Mouse (Mus musculus): ENCODE results near the gene Mon2. TPM values are rescaled to one million over a fixed set of nuclear protein-coding genes. Genes with fewer than 3 reads are reported as not detected.

Gene Mon2
- total and polyA plus RNA-seq, 3 experiments = 33.8 to 38.6 TPM; not detected in 1

DNA sequence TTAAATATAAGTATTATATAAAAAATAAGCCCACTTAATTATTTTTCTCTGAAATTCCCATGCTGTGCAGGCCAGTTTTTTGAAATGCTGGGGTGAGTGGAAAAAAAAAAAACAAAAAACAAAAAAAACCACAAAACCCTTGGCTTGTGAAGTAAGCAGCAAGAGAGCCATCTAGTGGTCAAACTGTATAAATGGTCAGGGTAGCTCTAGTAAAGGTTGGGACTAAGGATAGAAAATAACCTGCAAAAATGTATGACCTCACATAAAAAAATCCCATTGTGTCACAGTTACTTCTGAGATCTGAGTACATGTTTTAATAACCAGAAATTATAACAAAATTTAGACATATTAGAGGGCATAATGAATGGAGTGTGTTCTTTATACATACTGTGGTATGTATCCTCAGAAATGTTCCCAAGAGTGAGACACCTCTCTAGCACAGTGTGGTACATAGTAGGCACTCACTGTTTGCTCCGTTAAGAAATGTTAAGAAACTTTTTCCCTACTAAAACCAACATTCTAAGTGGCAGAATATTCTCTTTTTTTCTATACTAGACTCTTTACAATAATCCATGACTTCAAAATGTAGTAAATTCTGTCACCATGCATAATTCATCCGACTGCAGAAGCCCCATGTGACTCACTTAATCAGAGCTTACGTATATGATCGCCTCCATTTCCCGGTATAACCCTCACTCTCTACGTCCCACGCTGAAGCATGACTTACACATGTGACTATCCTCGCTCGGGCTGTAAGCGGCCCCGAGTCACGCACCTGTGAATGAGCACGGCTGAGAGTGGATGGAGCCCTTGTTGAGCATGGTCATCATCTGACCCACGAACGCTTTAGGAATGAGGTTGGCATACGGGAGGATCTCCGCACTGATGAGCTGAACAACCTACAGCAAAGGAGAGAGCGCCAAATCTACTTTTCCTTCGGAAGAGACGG, 70.8 kb downstream of the Mon2 start:
- Histone ChIP-seq H3K36me3 (ENCODE audit: control insufficient read depth in 1 of 2, insufficient read depth in 2 of 2, low read length in 2 of 2) (peaks cover 1 to 12% of the 10 kb centered on the region in 2 experiments; a peak in 3 of 4 replicates), H3K79me2 (ENCODE audit: control insufficient read depth, insufficient read depth, low read length, poor library complexity) (no peaks in the 10 kb centered on the region), H3K9me3 (replicated peaks; ENCODE audit: insufficient read depth, low read length) (no peaks in the 10 kb centered on the region), H3K27me3 (ENCODE audit: control insufficient read depth in 1 of 2, insufficient read depth in 2 of 2, low read length in 2 of 2) (no peaks in the 10 kb centered on the region), H3K4me3 (ENCODE audit: control insufficient read depth in 1 of 2, insufficient read depth in 1 of 2, low read depth in 2 of 2, low read length in 2 of 2) (no peak overlapping the region), H3K27ac (ENCODE audit: control insufficient read depth, low read depth, low read length) (no peak overlapping the region), H3K4me1 (ENCODE audit: control insufficient read depth in 1 of 2, insufficient read depth in 2 of 2, low read length in 2 of 2) (peaks cover 0 to 6% of the 10 kb centered on the region in 2 experiments; a peak in 1 of 4 replicates), H3K9ac (ENCODE audit: control insufficient read depth, low read depth, low read length, poor library complexity, severe bottlenecking) (no peak overlapping the region)
- DNase-seq (ENCODE audit: low read depth, low spot score) = peak; percentile 78
- TF ChIP-seq MEF2A (IDR thresholded peaks at IDR 0.05; ENCODE audit: extremely low read depth, insufficient replicate concordance, low read depth, low read length, poor library complexity, severe bottlenecking) (no peak), NRF1 (IDR thresholded peaks at IDR 0.05; ENCODE audit: insufficient read depth, low read depth, low read length, poor library complexity, severe bottlenecking) (no peak), MAZ (IDR thresholded peaks at IDR 0.05; ENCODE audit: low read depth, low read length) (no peak), RAD21 (IDR thresholded peaks at IDR 0.05; ENCODE audit: low read depth, low read length) (peak; percentile 82), KAT2A (conservative IDR thresholded peaks at IDR 0.05; ENCODE audit: low read depth, low read length) (no peak), UBTF (IDR thresholded peaks at IDR 0.05; ENCODE audit: borderline replicate concordance, insufficient read depth, low read depth, low read length) (no peak), MYB (IDR thresholded peaks at IDR 0.05; ENCODE audit: low read depth, low read length) (no peak), CHD2 (IDR thresholded peaks at IDR 0.05; ENCODE audit: low read length) (no peak), ZNF384 (IDR thresholded peaks at IDR 0.05; ENCODE audit: low read depth, low read length) (peak; percentile 98), MAFK (IDR thresholded peaks at IDR 0.05; ENCODE audit: borderline replicate concordance, low read depth, low read length) (no peak), EP300 (IDR thresholded peaks at IDR 0.05; ENCODE audit: low read depth in 1 of 2, low read length in 2 of 2) (0 out of 4 replicates have a peak, but pooled peaks of 1 of the 2 experiments have one; percentile 19), TAL1 (IDR thresholded peaks at IDR 0.05; ENCODE audit: low read length) (no peak), POLR2A (IDR thresholded peaks at IDR 0.05; ENCODE audit: control insufficient read depth in 1 of 2, insufficient read depth in 1 of 2, low read depth in 1 of 2, low read length in 2 of 2, poor library complexity in 1 of 2) (no peak), SIN3A (IDR thresholded peaks at IDR 0.05; ENCODE audit: low read length) (peak; percentile 70), GATA1 (IDR thresholded peaks at IDR 0.05; ENCODE audit: low read depth, low read length) (no peak), NELFE (IDR thresholded peaks at IDR 0.05; ENCODE audit: low read depth, low read length) (no peak), TBP (IDR thresholded peaks at IDR 0.05; ENCODE audit: low read depth, low read length) (no peak), JUND (IDR thresholded peaks at IDR 0.05; ENCODE audit: low read depth, low read length) (0 out of 2 replicates have a peak, but pooled peaks have one; percentile 55), MXI1 (IDR thresholded peaks at IDR 0.05; ENCODE audit: low read depth, low read length) (no peak), USF1 (IDR thresholded peaks at IDR 0.05; ENCODE audit: low read depth, low read length) (no peak), MYC (IDR thresholded peaks at IDR 0.05; ENCODE audit: low read depth, low read length) (0 out of 2 replicates have a peak, but pooled peaks have one; percentile 56), TCF12 (IDR thresholded peaks at IDR 0.05; ENCODE audit: low read depth, low read length) (no peak), HCFC1 (IDR thresholded peaks at IDR 0.05; ENCODE audit: low read depth, low read length) (no peak), MAX (IDR thresholded peaks at IDR 0.05; ENCODE audit: low read length) (no peak), CHD1 (IDR thresholded peaks at IDR 0.05; ENCODE audit: low read depth, low read length) (no peak), CTCF (IDR thresholded peaks at IDR 0.05 in 2 of 3, conservative IDR thresholded peaks at IDR 0.05 in 1 of 3; ENCODE audit: control insufficient read depth in 1 of 3, insufficient read depth in 1 of 3, low read depth in 2 of 3, low read length in 3 of 3, poor library complexity in 1 of 3, severe bottlenecking in 1 of 3) (peak; percentile 8 to 93 (median 64); a peak in 4 of 6 replicates), BHLHE40 (IDR thresholded peaks at IDR 0.05; ENCODE audit: borderline replicate concordance, low read depth, low read length) (no peak), ZKSCAN1 (IDR thresholded peaks at IDR 0.05; ENCODE audit: low read depth, low read length) (peak; percentile 99), SMC3 (IDR thresholded peaks at IDR 0.05; ENCODE audit: low read depth, low read length) (peak; percentile 92), ZC3H11A (IDR thresholded peaks at IDR 0.05; ENCODE audit: low read depth, low read length) (peak; percentile 86), POLR2AphosphoS5 (IDR thresholded peaks at IDR 0.05; ENCODE audit: borderline replicate concordance, low read depth, low read length) (no peak), ZMIZ1 (IDR thresholded peaks at IDR 0.05; ENCODE audit: low read depth, low read length) (no peak)
